Mouse (Mus musculus): ENCODE results near the gene Fgd2. TPM values are rescaled to one million over a fixed set of nuclear protein-coding genes. Genes with fewer than 3 reads are reported as not detected.

Gene Fgd2
- total and polyA plus RNA-seq, 2 experiments from 2014 or later, result 10.9 to 14.7 TPM

- no peak for TF ChIP-seq CTCF (IDR thresholded peaks at IDR 0.05; ENCODE audit: low read depth)
- Histone ChIP-seq H3K4me1 (ENCODE audit: insufficient read depth, low read length) (peaks cover 19% of the 10 kb centered on the region; the same call in 1 of the 2 replicates), H3K36me3 (ENCODE audit: insufficient read depth, low read length) (peaks cover 59% of the 10 kb centered on the region), H3K9ac (replicated peaks; ENCODE audit: low read length) (no peak overlapping the region), H3K27ac (no peak overlapping the region), H3K4me3 (ENCODE audit: low read length) (no peak overlapping the region), H3K9me3 (ENCODE audit: low read length) (no peaks in the 10 kb centered on the region), H3K27me3 (ENCODE audit: insufficient read depth, low read length) (no peaks in the 10 kb centered on the region), H3K4me2 (ENCODE audit: low read depth, low read length) (no peak overlapping the region)
- no peak for DNase-seq (ENCODE audit: low spot score)
- WGBS, result 91% methylated on average over 19 of the region's 19 CpGs
- ATAC-seq, result no peak
Measured at GRCm38 (mm10) chr17:29336266-29336990, 24.3 kb upstream of the Fgd2 start.

- DNase-seq (ENCODE audit: low spot score), result peak; percentile 81
- Histone ChIP-seq H3K27me3 (ENCODE audit: insufficient read depth, low read length) (no peaks in the 10 kb centered on the region), H3K4me2 (ENCODE audit: low read depth, low read length) (no peak overlapping the region), H3K4me1 (ENCODE audit: insufficient read depth, low read length) (peaks cover 30% of the 10 kb centered on the region), H3K9me3 (ENCODE audit: low read length) (no peaks in the 10 kb centered on the region), H3K9ac (replicated peaks; ENCODE audit: low read length) (no peak overlapping the region), H3K27ac (peak overlapping the region; percentile 64; the same call in 1 of the 2 replicates), H3K36me3 (ENCODE audit: insufficient read depth, low read length) (peaks cover 42% of the 10 kb centered on the region), H3K4me3 (ENCODE audit: low read length) (no peak overlapping the region)
- no peak for TF ChIP-seq CTCF (IDR thresholded peaks at IDR 0.05; ENCODE audit: low read depth)
- ATAC-seq, result peak; percentile 69
- 54% methylated on average over 9 of the region's 9 CpGs for WGBS
Measured at GRCm38 (mm10) chr17:29337979-29338823, 22.5 kb upstream of the Fgd2 start.

- Histone ChIP-seq H3K4me1 (ENCODE audit: insufficient read depth, low read length) (peaks cover 30% of the 10 kb centered on the region), H3K27ac (peak overlapping the region; percentile 64), H3K9me3 (ENCODE audit: low read length) (no peaks in the 10 kb centered on the region), H3K36me3 (ENCODE audit: insufficient read depth, low read length) (peaks cover 34% of the 10 kb centered on the region), H3K27me3 (ENCODE audit: insufficient read depth, low read length) (no peaks in the 10 kb centered on the region), H3K4me3 (ENCODE audit: low read length) (no peak overlapping the region), H3K9ac (replicated peaks; ENCODE audit: low read length) (no peak overlapping the region; the same call in 1 of the 2 replicates), H3K4me2 (ENCODE audit: low read depth, low read length) (no peak overlapping the region)
- DNase-seq (ENCODE audit: low spot score) (peak; percentile 63), ATAC-seq (no peak)
- WGBS, result 62% methylated on average over 11 of the region's 11 CpGs
- TF ChIP-seq CTCF (IDR thresholded peaks at IDR 0.05; ENCODE audit: low read depth), result no peak
Measured at GRCm38 (mm10) chr17:29339170-29339768, 21.4 kb upstream of the Fgd2 start.

GRCm38 (mm10) chr17:29340406-29341261 is 20.1 kb upstream of the Fgd2 start:
- no peak for DNase-seq (ENCODE audit: low spot score)

GRCm38 (mm10) chr17:29341591-29342003 is 19.1 kb upstream of the Fgd2 start:
- no peaks in the 10 kb centered on the region for H3K27me3 ChIP-seq (ENCODE audit: insufficient read depth, low read length)
- H3K4me1 ChIP-seq (ENCODE audit: insufficient read depth, low read length), result peaks cover 37% of the 10 kb centered on the region
- H3K4me3 ChIP-seq (ENCODE audit: low read length), result no peak overlapping the region
- TF ChIP-seq CTCF (IDR thresholded peaks at IDR 0.05; ENCODE audit: low read depth), result peak; percentile 62
- ATAC-seq (peak; percentile 61), DNase-seq (ENCODE audit: low spot score) (peak; percentile 78)
- no peak overlapping the region for H3K4me2 ChIP-seq (ENCODE audit: low read depth, low read length)
- WGBS, result 19% methylated on average over 9 of the region's 9 CpGs
- no peaks in the 10 kb centered on the region for H3K9me3 ChIP-seq (ENCODE audit: low read length)
- peaks cover 20% of the 10 kb centered on the region for H3K36me3 ChIP-seq (ENCODE audit: insufficient read depth, low read length)
- peak overlapping the region; percentile 15; the same call in 1 of the 2 replicates for H3K9ac ChIP-seq (replicated peaks; ENCODE audit: low read length)
- H3K27ac ChIP-seq, result peak overlapping the region; percentile 85

More at GRCm38 (mm10) chr17:29340406-29341261, 20.1 kb upstream of the Fgd2 start:
- Histone ChIP-seq H3K9ac (replicated peaks; ENCODE audit: low read length) (no peak overlapping the region; the same call in 1 of the 2 replicates), H3K4me2 (ENCODE audit: low read depth, low read length) (no peak overlapping the region), H3K4me1 (ENCODE audit: insufficient read depth, low read length) (peaks cover 32% of the 10 kb centered on the region), H3K27me3 (ENCODE audit: insufficient read depth, low read length) (no peaks in the 10 kb centered on the region), H3K27ac (peak overlapping the region; percentile 85), H3K9me3 (ENCODE audit: low read length) (no peaks in the 10 kb centered on the region), H3K36me3 (ENCODE audit: insufficient read depth, low read length) (peaks cover 29% of the 10 kb centered on the region), H3K4me3 (ENCODE audit: low read length) (no peak overlapping the region)
- ATAC-seq, result no peak
- TF ChIP-seq CTCF (IDR thresholded peaks at IDR 0.05; ENCODE audit: low read depth), result no peak
- WGBS, result 77% methylated on average over 18 of the region's 18 CpGs

All from hindbrain, postnatal 0 days (tissue).